Mouse (Mus musculus) limb, embryonic 11.5 days (tissue): ENCODE results near the gene Hsdl1. TPM values are rescaled to one million over a fixed set of nuclear protein-coding genes. Genes with fewer than 3 reads are reported as not detected.

Experiments used
- ATAC-seq: fragments of 200-750 bp; cut with Nextera tagmentation; 2 replicates; pipeline ENCODE4 v1.8.0; 2017; ENCODE audit warnings: low read depth; ENCODE audit not compliant: insufficient number of reproducible peaks, low FRiP score, low TSS enrichment
- DNase-seq: peaks from one replicate; pipeline ENCODE4 v3.0.0-alpha.2; 2015; ENCODE audit warnings: low spot score
- H3K27ac ChIP-seq: fragments of 300-500 bp; sonication (generic); replicated peaks from 2 replicates; pipeline ENCODE4 v1.5.1; 2014; ENCODE audit warnings: low read depth, mild to moderate bottlenecking, low read length
- H3K27me3 ChIP-seq: fragments of 300-500 bp; sonication (generic); 2 replicates; pipeline ENCODE4 v1.6.1; 2014; ENCODE audit warnings: mild to moderate bottlenecking, low read length, mixed read lengths; ENCODE audit not compliant: control insufficient read depth, insufficient read depth
- H3K36me3 ChIP-seq: fragments of 300-500 bp; sonication (generic); 2 replicates; pipeline ENCODE4 v1.6.1; 2014; ENCODE audit warnings: mild to moderate bottlenecking, low read length, moderate library complexity, mixed read lengths; ENCODE audit not compliant: control insufficient read depth, insufficient read depth
- H3K4me1 ChIP-seq: fragments of 300-500 bp; sonication (generic); 2 replicates; pipeline ENCODE4 v1.6.1; 2014; ENCODE audit warnings: low read length, mixed read lengths; ENCODE audit not compliant: control insufficient read depth, insufficient read depth
- H3K4me2 ChIP-seq: fragments of 300-500 bp; sonication (generic); 2 replicates; pipeline ENCODE4 v1.6.1; 2014; ENCODE audit warnings: low read depth, mild to moderate bottlenecking, moderate library complexity; ENCODE audit not compliant: severe bottlenecking
- H3K4me3 ChIP-seq: fragments of 300-500 bp; sonication (generic); 2 replicates; pipeline ENCODE4 v1.5.1; 2014; ENCODE audit warnings: low read depth, low read length
- H3K9ac ChIP-seq: fragments of 300-500 bp; sonication (generic); 2 replicates; pipeline ENCODE4 v1.6.1; 2014; ENCODE audit warnings: mild to moderate bottlenecking, low read length
- H3K9me3 ChIP-seq: fragments of 300-500 bp; sonication (generic); 2 replicates; pipeline ENCODE4 v1.6.1; 2016; ENCODE audit warnings: low read length; ENCODE audit not compliant: control insufficient read depth
- WGBS: fragments of 180-500 bp; shearing (Covaris S2); extraction: QIAGEN DNeasy Blood & Tissue Kit; methylation state at CpG from one replicate; pipeline ENCODE4 v1.1.7; 2014; 5-methylcytosine and 5-hydroxymethylcytosine counted together
- polyA plus RNA-seq: library from polyadenylated mRNA; unstranded; fragments of >200 nt; fragmentation: Nextera tagmentation; extraction: Ambion mirVana; gene quantifications from 2 replicates; pipeline ENCODE4 v1.2.1, GENCODE M21; 2014

The Hsdl1 gene
- polyA plus RNA-seq, 1 experiment from 2014 or later: 33.9 TPM

DNA sequence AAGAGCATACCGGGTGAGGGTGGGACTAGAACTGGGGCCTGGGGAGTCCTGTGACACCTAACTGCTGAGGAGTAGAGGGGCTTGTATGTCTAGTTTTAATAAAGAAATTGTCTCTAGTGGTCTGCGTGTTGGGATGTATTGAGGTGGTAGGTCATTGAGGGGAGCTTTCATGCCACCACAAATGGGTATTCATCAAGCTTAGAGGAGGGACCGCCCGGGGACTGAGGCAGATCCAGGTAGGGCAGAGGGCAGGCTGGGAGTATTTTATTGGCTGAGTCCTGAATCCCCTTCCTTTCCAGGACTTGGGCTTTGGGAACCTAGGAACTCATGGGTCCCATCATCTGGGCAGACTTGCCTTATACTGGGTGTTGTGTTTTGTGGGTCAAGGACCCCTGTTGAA is 41.8 kb upstream of the Hsdl1 start:
- no peaks in the 10 kb centered on the region for H3K9me3 ChIP-seq
- ATAC-seq (no peak), DNase-seq (no peak)
- no peak overlapping the region for H3K9ac ChIP-seq
- no peak overlapping the region for H3K4me3 ChIP-seq
- no peak overlapping the region for H3K4me2 ChIP-seq
- no peaks in the 10 kb centered on the region for H3K4me1 ChIP-seq
- WGBS: 86% methylated on average over 4 of the region's 4 CpGs
- no peaks in the 10 kb centered on the region for H3K27me3 ChIP-seq
- no peaks in the 10 kb centered on the region for H3K36me3 ChIP-seq
- no peak overlapping the region for H3K27ac ChIP-seq

DNA sequence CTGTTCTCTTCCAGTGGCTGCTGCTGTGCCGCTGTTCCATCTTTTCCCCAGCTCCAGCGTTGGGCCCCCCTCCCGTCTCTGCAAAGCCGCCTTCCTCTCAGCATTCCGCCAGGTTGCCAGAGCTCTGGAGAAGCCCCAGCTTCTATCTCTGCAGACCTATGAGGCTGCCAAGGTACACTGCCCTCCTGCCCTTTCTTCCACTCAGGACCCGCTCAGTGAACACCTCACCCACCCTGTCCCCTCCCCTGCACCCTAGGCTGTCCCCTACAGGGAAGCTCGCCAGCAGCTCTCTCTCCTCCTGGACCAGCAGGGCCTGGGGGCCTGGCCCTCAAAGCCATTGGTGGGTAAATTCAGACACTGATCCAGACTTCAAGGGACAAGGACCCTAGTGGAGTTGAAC is 41.4 kb upstream of the Hsdl1 start:
- no peaks in the 10 kb centered on the region for H3K27me3 ChIP-seq
- no peak overlapping the region for H3K4me2 ChIP-seq
- WGBS: 82% methylated on average over 7 of the region's 7 CpGs
- no peak overlapping the region for H3K9ac ChIP-seq
- DNase-seq (no peak), ATAC-seq (no peak)
- H3K4me1 ChIP-seq: no peaks in the 10 kb centered on the region
- H3K4me3 ChIP-seq: no peak overlapping the region
- no peaks in the 10 kb centered on the region for H3K9me3 ChIP-seq
- H3K36me3 ChIP-seq: no peaks in the 10 kb centered on the region
- H3K27ac ChIP-seq: no peak overlapping the region

DNA sequence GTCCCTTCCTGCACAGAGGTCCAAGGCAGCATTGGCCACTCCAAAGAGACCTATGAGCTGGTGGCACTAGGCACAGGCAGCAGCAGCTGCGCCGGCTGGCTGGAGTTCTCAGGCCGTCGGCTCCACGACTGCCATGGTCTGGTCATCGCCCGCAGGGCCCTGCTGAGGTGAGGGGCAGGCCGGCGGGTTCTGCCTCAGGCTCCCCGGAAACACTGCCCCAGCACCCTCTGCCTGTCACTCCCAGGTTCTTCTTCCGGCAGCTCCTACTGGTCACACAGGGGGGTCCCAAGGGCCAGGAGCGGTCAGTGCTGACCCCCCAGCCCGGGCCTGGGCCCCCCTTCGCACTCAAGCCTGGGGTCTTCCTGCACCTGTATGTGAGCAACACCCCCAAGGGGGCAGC is 40.1 kb upstream of the Hsdl1 start:
- Histone ChIP-seq H3K9ac (no peak overlapping the region), H3K4me2 (no peak overlapping the region), H3K4me1 (no peaks in the 10 kb centered on the region), H3K27me3 (no peaks in the 10 kb centered on the region), H3K27ac (no peak overlapping the region), H3K36me3 (no peaks in the 10 kb centered on the region), H3K4me3 (no peak overlapping the region), H3K9me3 (no peaks in the 10 kb centered on the region)
- no peak for DNase-seq
- WGBS: 76% methylated on average over 14 of the region's 14 CpGs
- ATAC-seq: no peak

GRCm38 (mm10) chr8:119612471-119612870 is 37.5 kb upstream of the Hsdl1 start, which contains the start of gene Adad2:
Adad2 (plus strand) TSS chr8:119612747.
- no peaks in the 10 kb centered on the region for H3K27me3 ChIP-seq
- DNase-seq (no peak), ATAC-seq (no peak)
- WGBS: 78% methylated on average over 26 of the region's 26 CpGs
- no peaks in the 10 kb centered on the region; the same call in 1 of the 2 replicates for H3K9me3 ChIP-seq
- H3K36me3 ChIP-seq: no peaks in the 10 kb centered on the region
- no peak within 1 kb of the TSS for H3K9ac ChIP-seq
- no peaks in the 10 kb centered on the region for H3K4me1 ChIP-seq
- no peak within 1 kb of the TSS for H3K4me3 ChIP-seq
- H3K27ac ChIP-seq: no peak within 1 kb of the TSS
- no peak within 1 kb of the TSS for H3K4me2 ChIP-seq

- no peak overlapping the region for H3K4me3 ChIP-seq
- ATAC-seq: no peak
Measured at GRCm38 (mm10) chr8:119606224-119606623, 31.2 kb upstream of the Hsdl1 start.

GRCm38 (mm10) chr8:119604996-119605395 is 30.0 kb upstream of the Hsdl1 start, which contains the start of gene Taf1c:
Taf1c (minus strand) TSS chr8:119605222.
- Histone ChIP-seq H3K27ac (no peak within 1 kb of the TSS), H3K4me2 (peak within 1 kb of the TSS; percentile 89), H3K9me3 (no peaks in the 10 kb centered on the region; the same call in 1 of the 2 replicates), H3K4me3 (peak within 1 kb of the TSS; percentile 78), H3K27me3 (no peaks in the 10 kb centered on the region), H3K9ac (peak within 1 kb of the TSS; percentile 83), H3K4me1 (peaks cover 7% of the 10 kb centered on the region), H3K36me3 (peaks cover 15% of the 10 kb centered on the region)
- under 1% methylated on average over 23 of the region's 23 CpGs for WGBS
- DNase-seq (peak; percentile 96), ATAC-seq (peak; percentile 78; the same call in 1 of the 2 replicates)

More at GRCm38 (mm10) chr8:119606224-119606623, 31.2 kb upstream of the Hsdl1 start:
- no peak overlapping the region for H3K4me2 ChIP-seq
- H3K27me3 ChIP-seq: no peaks in the 10 kb centered on the region
- no peak overlapping the region for H3K27ac ChIP-seq
- 81% methylated on average over 2 of the region's 2 CpGs for WGBS
- no peak for DNase-seq
- H3K4me1 ChIP-seq: peaks cover 7% of the 10 kb centered on the region
- no peaks in the 10 kb centered on the region; the same call in 1 of the 2 replicates for H3K9me3 ChIP-seq
- no peak overlapping the region for H3K9ac ChIP-seq
- H3K36me3 ChIP-seq: peaks cover 8% of the 10 kb centered on the region

DNA sequence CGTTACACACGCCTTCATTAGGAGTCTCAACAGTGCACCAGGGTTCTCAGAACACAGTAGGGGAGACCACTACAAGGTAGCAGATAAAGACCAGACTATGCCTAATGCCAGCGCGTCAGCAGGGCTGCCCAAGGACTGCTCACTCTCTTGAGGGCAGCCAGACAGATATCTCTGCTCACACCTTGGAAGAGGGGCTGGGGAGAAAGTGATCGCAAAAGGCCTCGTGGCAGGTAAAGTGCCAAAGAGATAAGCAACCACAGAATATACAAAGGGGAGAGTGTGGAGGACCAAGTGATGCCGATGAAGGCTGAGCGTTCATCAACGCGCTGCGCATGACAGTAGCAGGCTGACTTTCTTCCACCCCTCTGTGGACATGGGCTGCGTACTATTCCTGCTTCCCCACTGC is 29.4 kb upstream of the Hsdl1 start:
- ATAC-seq: no peak

GRCm38 (mm10) chr8:119603771-119604170 is 28.8 kb upstream of the Hsdl1 start:
- H3K4me2 ChIP-seq: peak overlapping the region; percentile 89; the same call in 1 of the 2 replicates
- no peak overlapping the region for H3K9ac ChIP-seq
- peaks cover 21% of the 10 kb centered on the region for H3K36me3 ChIP-seq
- no peaks in the 10 kb centered on the region for H3K27me3 ChIP-seq
- peaks cover 7% of the 10 kb centered on the region for H3K4me1 ChIP-seq
- no peak overlapping the region for H3K4me3 ChIP-seq
- H3K27ac ChIP-seq: no peak overlapping the region
- H3K9me3 ChIP-seq: no peaks in the 10 kb centered on the region
- no peak for ATAC-seq
- WGBS: 94% methylated on average over 4 of the region's 4 CpGs
- no peak for DNase-seq

More for the DNA sequence above, 29.4 kb upstream of the Hsdl1 start:
- no peaks in the 10 kb centered on the region for H3K27me3 ChIP-seq
- H3K4me2 ChIP-seq: peak overlapping the region; percentile 89
- H3K4me3 ChIP-seq: peak overlapping the region; percentile 78
- H3K9ac ChIP-seq: peak overlapping the region; percentile 83
- DNase-seq: no peak
- no peak overlapping the region for H3K27ac ChIP-seq
- H3K9me3 ChIP-seq: no peaks in the 10 kb centered on the region; the same call in 1 of the 2 replicates
- peaks cover 7% of the 10 kb centered on the region for H3K4me1 ChIP-seq
- WGBS: 38% methylated on average over 12 of the region's 12 CpGs
- H3K36me3 ChIP-seq: peaks cover 15% of the 10 kb centered on the region

GRCm38 (mm10) chr8:119591456-119591855 is 16.5 kb upstream of the Hsdl1 start:
- no peaks in the 10 kb centered on the region for H3K9me3 ChIP-seq
- DNase-seq (no peak), ATAC-seq (no peak)
- no peak overlapping the region for H3K27ac ChIP-seq
- WGBS: 86% methylated on average over 7 of the region's 7 CpGs
- no peak overlapping the region for H3K4me3 ChIP-seq
- H3K9ac ChIP-seq: no peak overlapping the region
- no peaks in the 10 kb centered on the region for H3K4me1 ChIP-seq
- H3K4me2 ChIP-seq: no peak overlapping the region
- no peaks in the 10 kb centered on the region for H3K36me3 ChIP-seq
- no peaks in the 10 kb centered on the region for H3K27me3 ChIP-seq
